Mouse (Mus musculus): ENCODE measurements around the gene 2010300C02Rik.

2010300C02Rik gene

DNA sequence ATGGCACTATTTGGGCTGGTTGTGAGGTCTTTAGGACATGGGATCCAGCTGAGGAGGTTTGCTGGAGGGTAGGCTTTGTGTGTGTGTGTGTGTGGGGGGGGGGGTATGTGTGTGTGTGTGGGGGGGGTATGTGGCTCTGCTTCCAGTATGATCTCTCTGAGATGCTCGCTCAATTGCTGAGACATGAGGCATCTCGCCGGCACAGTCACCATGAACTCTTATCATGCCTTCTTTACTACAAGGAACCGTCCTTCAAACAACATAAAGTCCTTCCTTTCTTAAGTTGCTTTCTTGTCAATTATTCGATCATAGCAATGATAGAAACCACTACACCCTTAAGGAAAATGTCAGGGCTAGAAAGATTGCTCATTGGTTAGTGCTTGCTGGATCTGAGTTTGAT, 8.8 kb downstream of the 2010300C02Rik start:
- no peak for DNase-seq

DNA sequence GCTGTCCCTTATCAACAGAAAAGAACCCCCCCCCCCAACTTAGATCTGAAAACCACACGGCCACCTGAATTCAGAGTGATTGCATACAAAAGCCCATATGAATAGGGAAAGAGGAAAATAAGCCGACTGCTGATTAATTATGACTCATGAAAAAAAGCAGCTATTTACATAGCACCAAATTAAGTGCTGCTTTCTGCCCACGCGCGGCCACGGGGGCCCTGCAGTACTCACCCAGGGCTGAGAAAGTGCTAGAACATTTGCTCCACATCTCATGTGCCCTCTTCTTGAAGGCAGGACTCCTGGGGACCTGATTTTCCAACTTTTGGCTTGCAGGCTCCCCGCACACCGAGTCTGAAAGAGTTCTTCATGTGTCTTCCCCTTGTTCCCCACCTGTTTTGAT, 10.1 kb downstream of the 2010300C02Rik start:
- no peak for DNase-seq

DNA sequence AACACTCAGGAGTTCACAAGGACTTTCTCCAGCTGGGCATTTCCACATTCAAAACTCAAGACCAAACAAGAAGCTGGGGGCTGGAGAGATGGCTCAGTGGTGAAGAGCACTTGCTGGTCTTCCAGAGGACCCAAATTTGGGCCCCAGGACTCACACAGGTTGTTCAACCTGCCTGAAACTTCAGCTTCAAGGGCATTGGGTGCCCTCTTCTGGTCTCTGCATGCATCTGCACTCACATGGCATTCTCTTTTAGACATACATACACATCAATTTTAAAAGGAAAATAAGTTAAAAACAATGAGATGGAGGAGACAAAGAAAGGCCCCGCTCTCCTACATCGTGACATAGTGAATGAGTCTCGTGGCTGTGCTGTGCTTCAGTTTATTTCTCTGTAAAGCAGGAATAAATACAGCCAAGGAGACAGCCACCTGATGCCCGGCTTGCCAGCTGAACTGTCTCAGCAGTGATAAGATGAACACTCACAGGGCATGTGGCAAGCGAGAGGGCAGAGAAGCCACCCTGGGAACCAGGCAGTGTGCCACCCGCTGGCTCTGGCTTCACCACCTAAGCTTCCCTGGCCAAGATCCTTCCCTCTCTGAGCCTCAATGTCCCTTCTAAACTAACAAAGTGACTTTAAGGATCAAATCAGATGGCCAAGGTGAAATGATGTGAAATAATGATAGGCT, 11.5 kb downstream of the 2010300C02Rik start:
- DNase-seq: no peak

DNA sequence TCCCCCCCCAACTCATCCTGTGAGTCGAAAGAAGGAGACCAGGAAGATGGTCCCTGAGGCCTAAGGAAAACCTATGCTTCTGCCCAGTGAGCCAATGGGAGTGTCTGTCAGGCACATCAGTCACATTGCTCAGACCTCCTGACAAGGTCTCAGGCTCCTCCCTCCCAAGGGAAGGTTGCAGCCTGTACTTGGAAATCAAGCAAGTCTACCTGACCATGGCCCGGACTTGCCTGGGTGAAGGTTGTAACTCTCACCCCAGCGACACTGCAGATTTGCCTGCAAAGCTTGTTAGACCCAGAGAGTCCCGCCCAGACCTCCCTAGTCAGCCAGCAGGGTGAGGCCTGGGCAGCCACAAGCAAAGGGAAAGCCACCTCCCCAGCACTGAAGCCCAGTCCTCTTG, 17.6 kb downstream of the 2010300C02Rik start:
- no peak for DNase-seq

DNA sequence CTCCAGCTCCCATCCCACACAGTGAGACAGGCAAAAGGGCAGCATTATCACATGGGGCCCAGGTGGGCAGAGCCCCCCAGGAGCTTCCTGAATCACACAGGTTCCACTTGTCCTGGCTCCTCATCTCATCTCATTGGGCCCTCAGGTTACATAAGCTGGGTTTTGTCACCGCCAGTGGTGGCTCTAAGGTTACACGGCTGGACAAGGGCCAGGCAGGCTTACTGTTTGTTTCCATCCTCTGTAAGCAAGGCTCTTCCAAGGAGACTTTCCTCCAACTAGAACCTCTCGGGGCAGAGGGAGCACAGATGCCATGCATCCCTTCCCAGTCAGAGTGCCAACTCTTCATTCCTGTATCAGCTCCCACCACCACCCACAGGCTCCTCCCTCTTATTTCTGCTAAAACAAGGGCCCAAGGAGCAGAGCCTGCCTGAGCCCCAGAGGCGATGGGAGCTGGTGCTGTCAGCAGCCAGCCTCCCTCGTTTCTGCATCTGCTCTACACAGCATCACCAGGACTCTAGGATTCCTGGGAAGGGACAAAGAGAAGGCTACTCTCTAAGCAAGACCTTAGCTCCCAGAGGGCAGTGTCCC, 20.9 kb downstream of the 2010300C02Rik start:
- DNase-seq: no peak

DNA sequence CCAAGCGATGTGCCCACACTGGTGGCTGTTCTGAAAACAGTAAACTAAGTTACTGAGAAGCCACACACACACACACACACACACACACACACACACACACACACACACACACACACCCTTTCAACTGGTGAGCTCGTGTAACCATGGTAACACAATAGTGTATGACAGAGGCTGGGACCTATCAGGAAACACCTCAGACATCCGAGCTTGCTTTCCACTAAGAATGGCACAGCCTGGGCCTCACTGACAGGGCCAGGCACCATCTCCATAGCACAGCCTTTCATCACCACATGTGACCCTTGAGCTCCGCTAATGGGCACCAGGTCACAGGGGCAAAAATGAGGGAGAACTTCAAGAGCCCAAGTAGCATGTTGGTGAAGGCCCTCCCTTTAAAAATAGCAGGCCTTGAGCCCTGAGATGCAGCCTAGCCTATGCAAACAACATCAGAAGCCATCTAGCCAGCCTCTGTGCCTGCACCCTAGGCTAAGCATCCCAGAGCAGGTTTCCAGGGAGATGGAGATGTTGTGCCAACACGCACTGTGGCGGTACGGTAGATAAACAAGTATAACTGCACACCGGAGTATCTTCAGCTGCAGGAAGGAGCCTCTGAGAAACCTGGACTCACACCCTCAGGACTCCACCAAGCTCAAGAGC, 21.6 kb downstream of the 2010300C02Rik start:
- DNase-seq: no peak

DNA sequence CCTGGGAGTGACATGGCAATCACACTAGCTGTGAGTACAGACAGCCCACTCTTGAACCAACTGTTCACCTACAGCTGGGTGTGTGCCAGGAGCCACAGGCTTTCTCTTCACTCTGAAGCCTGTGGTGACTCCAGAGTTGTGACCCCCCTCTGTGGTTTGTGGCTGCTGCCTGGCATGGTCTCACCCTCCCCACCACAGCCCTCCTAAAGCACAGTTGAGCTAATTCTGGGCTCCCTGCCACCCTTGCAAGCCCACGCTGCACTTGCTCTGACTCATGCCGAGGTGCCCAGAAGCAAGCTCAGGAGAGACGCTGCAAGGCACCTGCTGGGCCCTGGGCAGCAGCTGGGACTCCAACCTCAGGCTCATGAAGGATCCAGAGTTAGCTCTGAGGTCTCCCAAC, 23.0 kb downstream of the 2010300C02Rik start:
- DNase-seq: peak in 1 of 2 experiments; percentile 21

DNA sequence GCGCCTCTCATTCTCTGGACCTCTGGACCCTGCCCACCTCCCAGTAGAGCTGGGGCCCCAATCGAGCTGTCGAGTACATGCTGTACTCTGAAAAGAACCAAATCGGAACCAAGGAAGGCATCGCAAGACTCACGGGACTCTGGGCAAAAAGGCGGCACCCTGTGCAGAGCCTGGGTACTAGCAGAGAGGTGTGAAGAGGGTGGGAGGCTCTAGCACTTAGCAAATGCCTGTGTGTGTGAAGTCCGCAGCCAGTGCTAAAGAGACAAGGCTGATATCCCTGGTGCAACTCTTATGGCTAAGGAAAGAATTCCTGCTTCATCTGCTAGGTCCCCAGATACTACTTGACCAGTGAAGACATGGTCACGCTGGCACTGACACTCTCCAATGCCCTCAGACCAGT, 24.2 kb downstream of the 2010300C02Rik start:
- no peak for DNase-seq

DNA sequence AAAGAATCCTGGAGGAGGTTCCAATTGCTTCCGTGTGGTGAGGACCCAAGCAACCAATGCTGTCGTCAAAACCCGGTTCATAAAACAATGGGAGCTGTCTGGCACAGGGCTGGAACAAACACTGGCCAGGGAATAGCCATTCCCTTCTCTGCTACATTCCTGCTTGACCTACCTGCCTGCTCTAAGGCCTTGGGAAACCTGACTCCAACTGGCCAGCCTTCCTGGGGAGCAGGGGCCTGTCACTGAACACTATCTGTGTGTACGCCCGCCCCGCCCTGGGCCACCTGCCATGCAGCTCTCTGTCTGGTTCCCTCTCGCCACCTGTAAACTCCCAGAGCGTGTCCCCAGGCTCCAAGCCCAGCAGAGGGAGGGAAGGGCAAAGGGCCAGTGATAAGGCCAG, 25.5 kb downstream of the 2010300C02Rik start:
- peak; percentile 45 to 64 for DNase-seq

DNA sequence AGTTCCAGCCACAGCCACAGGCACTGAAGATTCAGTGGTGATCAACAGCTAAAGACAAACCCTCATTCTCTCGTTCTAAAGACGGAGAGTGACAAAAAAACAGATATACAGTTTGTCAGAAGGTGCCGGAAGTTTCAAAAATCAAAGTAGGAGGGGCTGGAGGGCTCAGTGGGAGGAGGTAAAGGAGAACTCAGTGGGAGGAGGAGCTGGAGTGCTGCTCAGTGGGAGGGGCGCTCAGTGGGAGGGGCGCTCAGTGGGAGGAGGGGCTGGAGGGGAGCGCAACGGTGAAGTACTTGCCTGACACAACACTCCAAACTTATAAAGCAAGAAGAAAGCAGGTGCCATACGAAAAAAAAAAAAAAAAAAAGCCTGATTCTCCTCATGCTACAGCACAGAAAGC, 28.7 kb downstream of the 2010300C02Rik start:
- peak; percentile 43 to 54 for DNase-seq

DNA sequence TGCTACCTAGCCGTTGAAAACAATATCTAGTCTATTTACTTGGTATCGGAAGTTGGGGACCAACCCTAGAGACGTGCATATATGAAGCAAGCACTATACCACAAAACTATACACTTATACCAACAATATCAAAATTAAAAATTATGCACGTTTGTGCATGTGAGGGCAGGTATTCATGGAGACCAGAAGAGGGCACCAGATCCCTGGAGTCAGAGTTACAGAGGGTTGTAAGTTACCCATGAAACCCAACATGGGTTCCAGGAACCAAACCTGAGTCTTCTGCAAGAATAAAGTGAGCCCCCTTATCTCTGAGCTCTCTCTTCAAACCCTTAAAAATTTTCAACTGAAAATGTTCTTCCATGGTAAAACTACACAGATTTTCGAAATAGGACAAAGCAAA, 29.2 kb downstream of the 2010300C02Rik start:
- DNase-seq: no peak

DNA sequence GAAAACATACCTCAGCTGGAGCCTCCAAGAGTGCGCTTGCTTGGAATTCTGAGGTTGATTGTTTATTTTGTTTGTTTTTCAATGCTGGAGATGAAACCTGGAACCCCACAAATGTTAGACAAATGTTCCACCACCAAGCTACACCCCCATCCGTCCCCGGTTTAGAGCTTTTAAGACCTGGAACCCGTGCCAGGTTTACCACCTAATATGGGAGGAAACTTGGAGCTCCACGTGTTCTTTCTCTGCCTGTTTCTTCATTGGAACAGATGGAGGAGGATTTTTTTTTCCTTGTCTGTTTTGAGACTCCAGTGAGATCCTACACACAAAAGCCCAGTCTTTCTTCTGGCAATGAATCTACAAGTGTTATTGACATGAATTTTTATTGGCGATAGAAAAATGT, 30.2 kb downstream of the 2010300C02Rik start:
- DNase-seq: no peak

DNA sequence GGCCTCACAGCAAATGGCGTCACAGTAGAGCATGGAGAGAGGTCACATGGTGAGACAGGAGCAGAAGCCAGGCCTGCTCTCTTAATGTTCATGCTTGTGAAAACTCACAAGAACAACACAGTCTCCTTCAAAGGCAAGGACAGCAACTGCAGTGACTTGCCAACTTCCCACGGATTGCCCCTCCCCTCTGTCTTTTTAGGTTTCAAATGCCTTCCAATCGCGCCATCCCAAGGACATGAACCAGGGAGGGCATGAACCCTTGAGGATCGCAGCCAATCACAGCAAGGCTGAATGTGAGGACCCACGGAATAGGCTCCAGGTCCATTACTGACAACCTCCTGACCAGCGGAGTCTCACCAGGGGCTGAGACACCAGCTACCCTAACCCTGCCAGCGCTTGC, 31.5 kb downstream of the 2010300C02Rik start:
- DNase-seq: no peak

DNA sequence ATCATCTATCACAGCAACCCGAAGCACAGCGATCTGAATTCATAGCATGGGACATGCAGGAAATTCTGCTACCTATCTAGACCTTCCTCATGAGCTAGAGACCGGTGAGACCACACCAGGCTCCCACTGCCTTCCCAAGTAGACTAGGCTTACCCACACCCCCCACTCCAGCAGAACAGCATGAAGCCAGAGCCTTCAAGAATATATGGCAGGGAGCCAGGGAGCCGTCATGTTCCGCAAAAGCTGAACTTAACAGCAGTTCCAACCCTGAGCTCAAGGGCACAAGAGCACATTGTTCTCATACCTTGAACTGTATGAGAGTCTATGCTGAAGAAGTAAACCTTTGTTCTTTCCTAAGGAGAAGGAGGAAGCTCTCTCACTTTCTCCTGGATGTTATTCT, 32.4 kb downstream of the 2010300C02Rik start:
- peak in 1 of 2 experiments; percentile 41 for DNase-seq

DNA sequence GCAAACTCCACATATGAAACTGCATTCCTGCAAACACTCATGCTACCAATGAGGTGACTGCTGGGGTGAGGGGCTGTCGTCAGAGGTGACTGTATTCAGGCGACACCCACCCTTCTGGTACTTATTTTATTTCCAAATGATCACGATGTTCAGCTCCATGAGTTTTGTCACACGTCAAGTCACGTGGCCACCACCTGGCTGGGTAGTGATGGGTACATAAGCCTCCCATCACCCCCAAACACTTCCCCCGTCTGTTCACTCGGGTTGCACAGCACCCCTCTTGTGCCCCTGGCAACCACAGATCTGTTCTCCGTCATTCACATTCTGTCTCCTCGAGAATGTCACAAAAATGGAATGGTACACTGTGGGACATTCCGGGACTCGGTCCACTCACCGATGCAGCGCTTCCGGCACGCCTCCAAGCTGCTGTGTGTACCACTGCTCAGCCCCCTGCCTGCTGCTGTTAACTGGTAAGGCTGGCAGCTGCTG, 32.9 kb downstream of the 2010300C02Rik start:
- DNase-seq: no peak

DNA sequence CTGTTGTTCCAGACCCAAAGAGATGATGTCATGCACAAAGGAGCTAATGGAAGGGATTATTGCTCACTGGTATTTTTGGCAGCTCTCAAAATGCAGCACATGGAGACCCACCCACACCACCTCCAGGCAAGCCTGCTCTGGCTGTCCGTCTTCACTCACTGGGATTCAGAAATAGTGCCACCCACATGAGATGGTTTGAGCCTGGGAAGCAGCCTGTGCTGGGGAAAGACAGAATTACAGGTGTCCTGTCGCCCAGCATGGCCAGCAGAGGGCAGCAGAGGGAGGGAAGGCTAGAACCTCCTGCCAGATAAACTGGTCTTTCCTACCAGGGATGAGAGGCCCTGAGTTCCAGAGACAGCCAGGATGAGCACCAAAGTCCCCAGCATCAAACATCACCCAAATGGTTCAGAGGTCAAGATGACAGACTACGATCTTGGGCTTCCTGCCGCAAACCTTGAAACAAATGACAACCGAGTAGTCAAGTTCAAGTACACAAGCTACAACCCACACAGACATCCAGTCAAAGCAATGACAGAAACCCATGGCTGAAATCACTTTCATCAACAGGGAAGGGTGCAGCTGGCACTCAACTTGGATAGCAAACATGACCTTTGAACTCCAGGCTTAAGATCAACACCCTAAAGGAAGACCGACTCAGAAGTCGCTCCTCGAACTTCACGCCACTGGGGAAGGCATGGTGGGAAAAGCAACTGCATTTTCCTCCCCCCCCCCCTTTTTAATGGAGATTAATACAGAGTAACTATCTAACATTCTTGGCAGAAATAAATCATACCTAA, 41.4 kb downstream of the 2010300C02Rik start:
- peak; percentile 90 to 92 for DNase-seq

DNA sequence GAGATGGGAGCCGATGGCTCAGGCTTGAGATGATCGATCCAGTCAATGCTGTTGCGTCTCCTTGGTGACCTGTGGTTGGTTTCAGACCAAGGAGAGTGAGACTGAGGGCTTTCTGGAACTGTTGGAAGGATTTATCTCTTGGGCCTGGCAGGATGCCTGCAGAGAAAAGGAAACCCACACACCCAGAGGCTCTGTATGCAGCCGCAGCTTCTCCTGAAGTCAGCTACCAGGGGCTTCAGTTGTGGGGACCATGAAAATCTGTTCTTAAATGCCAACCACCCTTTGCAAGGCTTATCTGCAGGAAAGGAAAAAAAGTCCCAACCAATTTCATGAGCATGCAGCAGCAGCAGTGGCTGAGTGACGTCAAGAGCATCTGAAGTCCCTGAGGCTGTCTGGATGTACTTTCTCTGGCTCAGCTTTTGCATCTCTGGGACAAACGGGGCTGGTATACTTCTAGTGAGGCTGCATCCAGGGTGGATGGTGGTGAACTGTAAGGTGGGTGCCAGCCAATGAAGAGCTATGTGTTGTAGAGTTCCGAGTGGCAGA, 42.8 kb downstream of the 2010300C02Rik start:
- DNase-seq: no peak

DNA sequence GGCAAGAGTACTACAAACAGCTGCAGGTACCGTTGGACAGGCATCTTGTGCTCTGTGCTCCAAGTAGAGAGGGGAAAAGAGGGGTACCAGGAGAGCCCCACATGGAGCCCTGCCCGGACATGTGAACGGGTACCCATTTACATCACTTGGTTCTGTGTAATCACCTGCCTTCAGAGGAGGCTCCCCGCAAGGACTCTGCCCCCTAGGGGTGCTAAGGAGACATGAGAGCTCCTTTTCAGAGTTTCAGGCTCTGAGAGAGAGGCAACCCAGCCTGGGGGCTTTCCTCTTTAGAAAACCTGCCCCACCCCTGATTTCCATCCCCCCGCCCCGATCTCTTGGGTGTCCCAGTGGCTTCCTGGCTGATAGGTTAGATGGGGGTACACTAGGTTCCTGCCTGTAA, 44.4 kb downstream of the 2010300C02Rik start:
- DNase-seq: no peak

DNA sequence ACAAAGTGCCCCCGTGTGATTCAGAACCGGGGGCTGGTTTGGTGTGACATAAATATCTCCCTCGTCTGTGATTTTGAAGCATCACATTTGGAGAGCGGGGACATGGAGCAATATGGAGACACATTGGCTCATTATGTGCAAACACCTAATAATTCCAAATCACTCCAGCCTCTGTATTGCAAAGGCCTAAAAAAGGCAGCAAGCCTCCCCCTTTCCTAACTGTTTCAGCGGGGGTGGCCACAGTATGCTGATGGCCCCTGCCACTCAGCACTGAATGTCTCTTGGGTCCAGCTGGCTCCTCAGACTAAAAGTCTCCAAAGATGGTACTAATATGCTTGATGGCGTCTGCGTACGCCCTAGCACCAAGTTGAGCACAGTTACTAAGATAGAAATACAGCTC, 45.6 kb downstream of the 2010300C02Rik start:
- no peak for DNase-seq

DNA sequence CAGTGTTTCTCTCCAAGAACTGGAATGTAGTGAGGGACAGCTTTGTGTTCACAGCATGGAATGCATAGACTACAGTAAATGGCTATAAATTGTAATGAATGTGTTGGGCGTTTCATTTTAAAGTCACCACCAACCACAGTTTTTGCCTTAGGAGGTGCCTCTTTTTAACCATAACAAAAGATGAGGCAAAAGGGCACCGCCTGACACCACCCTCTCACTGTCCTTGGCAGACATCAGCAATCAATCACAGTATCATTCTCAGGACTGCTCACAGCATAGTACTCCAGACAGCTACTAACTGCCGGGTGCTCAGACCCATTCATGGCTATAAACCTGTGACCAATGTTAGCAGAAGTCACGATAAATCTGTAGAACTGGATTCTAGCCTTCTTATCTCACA, 48.6 kb downstream of the 2010300C02Rik start:
- DNase-seq: no peak

DNA sequence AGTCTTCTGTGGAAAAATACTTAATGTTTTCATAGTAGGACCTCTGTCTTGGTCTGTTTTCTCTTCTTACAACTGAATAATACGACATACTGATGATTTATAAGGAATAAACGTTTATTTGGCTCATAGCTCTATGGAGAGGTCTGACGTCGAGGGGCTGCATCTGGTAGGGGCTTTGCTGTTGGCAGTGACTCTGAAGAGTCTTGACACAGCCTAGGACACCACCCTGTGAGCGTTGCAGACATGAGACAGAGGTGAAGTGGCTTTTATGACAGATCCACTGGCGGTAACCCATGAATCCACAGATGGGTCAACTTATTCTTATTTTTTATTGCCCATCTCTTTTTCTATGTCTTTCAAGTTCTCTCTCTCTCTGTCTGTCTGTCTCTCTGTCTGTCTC, 52.5 kb downstream of the 2010300C02Rik start:
- no peak for DNase-seq

DNA sequence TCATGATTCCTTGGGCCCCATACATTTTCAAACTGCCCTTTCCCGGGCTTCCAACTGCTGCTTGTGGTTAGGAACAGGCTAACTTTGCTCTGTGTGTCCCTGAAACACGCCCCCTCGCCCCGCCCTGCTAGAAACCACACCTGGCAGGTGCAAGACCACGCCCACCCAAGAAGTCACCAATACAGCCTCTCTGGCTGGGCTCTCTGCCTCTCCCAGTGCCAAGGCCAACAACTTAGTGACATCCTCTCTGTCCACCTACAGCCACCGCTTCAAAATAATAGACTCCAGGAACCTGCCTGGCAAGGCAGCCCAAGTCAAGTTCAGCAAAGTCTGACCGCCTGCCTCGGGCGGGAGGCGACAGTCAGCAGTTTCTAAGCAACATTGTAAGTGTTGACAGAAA, 53.3 kb downstream of the 2010300C02Rik start:
- DNase-seq: peak; percentile 57 to 76

All from kidney, postnatal 4 days (tissue).